Mouse (Mus musculus): Measurements from ENCODE around the gene Fmnl2. TPM values are rescaled to one million over a fixed set of nuclear protein-coding genes. Genes with fewer than 3 reads are reported as not detected.

Gene Fmnl2
- total and polyA plus RNA-seq, 3 experiments: 1.2 to 6.3 (median 4.5) TPM

- no peak overlapping the region for H3K9ac ChIP-seq (ENCODE audit: low read depth, low read length)
- DNase-seq: no peak
- H3K79me2 ChIP-seq (replicated peaks; ENCODE audit: control insufficient read depth, insufficient read depth, low read length): no peaks in the 10 kb centered on the region
- no peak overlapping the region for H3K27ac ChIP-seq
- H3K4me1 ChIP-seq (ENCODE audit: control insufficient read depth, insufficient read depth, low read length): peaks cover 2% of the 10 kb centered on the region
- no peak overlapping the region for H3K4me3 ChIP-seq
- TF ChIP-seq CTCF (IDR thresholded peaks at IDR 0.05): no peak
- TF ChIP-seq EP300 (IDR thresholded peaks at IDR 0.05; ENCODE audit: insufficient read depth, low read depth, low read length): no peak
- no peak for TF ChIP-seq POLR2A (IDR thresholded peaks at IDR 0.05; ENCODE audit: insufficient read depth, low read depth, low read length)
- peaks cover 5% of the 10 kb centered on the region for H3K36me3 ChIP-seq (ENCODE audit: control insufficient read depth, insufficient read depth, low read length)
- no peaks in the 10 kb centered on the region for H3K27me3 ChIP-seq (ENCODE audit: control insufficient read depth, insufficient read depth, low read length)
- intact Hi-C loops (cut with DNase I): no loop called here
- WGBS: 82% methylated on average over 5 of the region's 5 CpGs
Measured at GRCm38 (mm10) chr2:52920701-52921435, 63.2 kb downstream of the Fmnl2 start.

- Histone ChIP-seq H3K36me3 (ENCODE audit: control insufficient read depth, insufficient read depth, low read length) (peaks cover 1% of the 10 kb centered on the region; the same call in 1 of the 2 replicates), H3K27ac (no peak overlapping the region), H3K4me3 (no peak overlapping the region), H3K27me3 (ENCODE audit: control insufficient read depth, insufficient read depth, low read length) (no peaks in the 10 kb centered on the region), H3K9ac (ENCODE audit: low read depth, low read length) (no peak overlapping the region), H3K4me1 (ENCODE audit: control insufficient read depth, insufficient read depth, low read length) (peaks cover 5% of the 10 kb centered on the region), H3K79me2 (replicated peaks; ENCODE audit: control insufficient read depth, insufficient read depth, low read length) (no peaks in the 10 kb centered on the region)
- intact Hi-C loops (cut with DNase I): no loop called here
- TF ChIP-seq EP300 (IDR thresholded peaks at IDR 0.05; ENCODE audit: insufficient read depth, low read depth, low read length): no peak
- TF ChIP-seq CTCF (IDR thresholded peaks at IDR 0.05): no peak
- no peak for TF ChIP-seq POLR2A (IDR thresholded peaks at IDR 0.05; ENCODE audit: insufficient read depth, low read depth, low read length)
- 90% methylated on average over 3 of the region's 3 CpGs for WGBS
- no peak for DNase-seq
Measured at GRCm38 (mm10) chr2:52925062-52925461, 67.4 kb downstream of the Fmnl2 start.

DNA sequence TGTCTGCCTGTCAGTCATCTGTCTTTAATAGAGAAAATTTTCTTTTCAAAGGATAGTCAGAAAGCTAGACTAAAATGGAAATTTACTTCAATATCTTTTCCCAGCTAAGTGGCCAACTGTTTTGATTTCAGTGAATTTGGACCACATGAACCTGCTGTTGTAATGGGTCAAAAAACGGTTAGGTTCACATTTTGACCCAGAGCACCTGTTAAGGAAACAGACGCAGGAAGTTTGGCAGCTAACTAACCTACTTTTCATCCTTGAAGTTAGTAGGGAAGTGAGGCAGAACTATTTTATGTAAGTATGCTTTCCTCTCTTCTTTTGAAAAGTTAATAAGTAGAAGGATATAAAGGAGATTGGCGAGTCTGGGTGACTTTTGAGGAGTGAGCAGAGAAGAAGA, 69.7 kb downstream of the Fmnl2 start:
- Histone ChIP-seq H3K27ac (no peak overlapping the region), H3K4me3 (no peak overlapping the region), H3K27me3 (ENCODE audit: control insufficient read depth, insufficient read depth, low read length) (no peaks in the 10 kb centered on the region), H3K79me2 (replicated peaks; ENCODE audit: control insufficient read depth, insufficient read depth, low read length) (0 out of 2 replicates have a peak, but pooled peaks cover 2% of the 10 kb centered on the region), H3K4me1 (ENCODE audit: control insufficient read depth, insufficient read depth, low read length) (peaks cover 11% of the 10 kb centered on the region), H3K36me3 (ENCODE audit: control insufficient read depth, insufficient read depth, low read length) (peaks cover 4% of the 10 kb centered on the region; the same call in 1 of the 2 replicates), H3K9ac (ENCODE audit: low read depth, low read length) (no peak overlapping the region)
- TF ChIP-seq EP300 (IDR thresholded peaks at IDR 0.05; ENCODE audit: insufficient read depth, low read depth, low read length): no peak
- no peak for TF ChIP-seq CTCF (IDR thresholded peaks at IDR 0.05)
- no peak for TF ChIP-seq POLR2A (IDR thresholded peaks at IDR 0.05; ENCODE audit: insufficient read depth, low read depth, low read length)
- 46% methylated on average over 3 of the region's 3 CpGs for WGBS
- intact Hi-C loops (cut with DNase I): no loop called here
- no peak for DNase-seq

DNA sequence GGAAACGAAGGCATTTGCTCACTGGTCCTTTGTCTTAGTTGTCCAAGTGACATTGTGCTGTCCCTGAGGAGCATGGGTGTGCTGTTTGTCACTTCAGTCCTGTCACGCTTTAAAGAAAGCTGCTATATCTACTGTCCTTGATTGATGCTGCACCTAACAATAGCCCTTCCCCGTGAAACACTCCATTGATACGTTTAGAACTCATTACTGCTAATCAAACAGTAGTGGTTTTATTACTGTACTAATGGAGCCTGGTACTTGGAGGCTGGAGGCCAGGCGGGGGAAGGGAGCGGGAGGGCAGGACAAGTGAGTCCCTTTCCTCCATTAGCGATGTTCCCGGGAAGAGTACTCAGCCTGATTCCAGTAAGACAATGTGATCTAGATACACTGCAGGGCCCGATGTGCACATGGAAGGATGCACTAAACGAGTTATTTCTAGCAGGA, 70.2 kb downstream of the Fmnl2 start:
- no peak for DNase-seq
- Histone ChIP-seq H3K4me3 (no peak overlapping the region), H3K36me3 (ENCODE audit: control insufficient read depth, insufficient read depth, low read length) (peaks cover 4% of the 10 kb centered on the region; the same call in 1 of the 2 replicates), H3K79me2 (replicated peaks; ENCODE audit: control insufficient read depth, insufficient read depth, low read length) (0 out of 2 replicates have a peak, but pooled peaks cover 2% of the 10 kb centered on the region), H3K9ac (ENCODE audit: low read depth, low read length) (no peak overlapping the region), H3K4me1 (ENCODE audit: control insufficient read depth, insufficient read depth, low read length) (peaks cover 11% of the 10 kb centered on the region), H3K27ac (no peak overlapping the region), H3K27me3 (ENCODE audit: control insufficient read depth, insufficient read depth, low read length) (no peaks in the 10 kb centered on the region)
- no peak for TF ChIP-seq CTCF (IDR thresholded peaks at IDR 0.05)
- TF ChIP-seq EP300 (IDR thresholded peaks at IDR 0.05; ENCODE audit: insufficient read depth, low read depth, low read length): no peak
- no peak for TF ChIP-seq POLR2A (IDR thresholded peaks at IDR 0.05; ENCODE audit: insufficient read depth, low read depth, low read length)
- 57% methylated on average over 10 of the region's 10 CpGs for WGBS
- intact Hi-C loops (cut with DNase I): no loop called here

DNA sequence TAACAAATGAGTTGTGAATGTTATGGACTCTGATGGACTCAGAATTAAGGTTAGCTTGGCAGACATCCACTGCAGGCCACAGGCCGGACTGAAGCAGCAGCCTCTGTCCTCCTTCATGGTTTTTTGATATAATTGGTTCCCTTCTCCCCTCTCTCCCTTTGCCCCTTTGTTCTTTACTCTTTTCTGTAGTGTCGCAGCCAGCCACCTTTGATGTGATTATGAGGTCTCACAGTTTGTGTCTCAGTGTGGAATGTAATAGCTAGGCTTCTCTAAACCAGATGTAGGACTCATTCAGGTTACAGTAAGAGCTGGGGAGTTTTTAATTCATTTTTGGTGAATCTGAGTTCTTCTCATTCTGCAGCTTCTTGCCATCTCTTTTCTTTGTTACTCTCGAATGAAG, 70.7 kb downstream of the Fmnl2 start:
- H3K27me3 ChIP-seq (ENCODE audit: control insufficient read depth, insufficient read depth, low read length): no peaks in the 10 kb centered on the region
- no peak overlapping the region for H3K9ac ChIP-seq (ENCODE audit: low read depth, low read length)
- intact Hi-C loops (cut with DNase I): no loop called here
- no peak overlapping the region for H3K27ac ChIP-seq
- peaks cover 11% of the 10 kb centered on the region for H3K4me1 ChIP-seq (ENCODE audit: control insufficient read depth, insufficient read depth, low read length)
- WGBS: 88% methylated on average over 3 of the region's 3 CpGs
- no peak for DNase-seq
- H3K36me3 ChIP-seq (ENCODE audit: control insufficient read depth, insufficient read depth, low read length): peaks cover 4% of the 10 kb centered on the region; the same call in 1 of the 2 replicates
- no peak for TF ChIP-seq POLR2A (IDR thresholded peaks at IDR 0.05; ENCODE audit: insufficient read depth, low read depth, low read length)
- 0 out of 2 replicates have a peak, but pooled peaks cover 2% of the 10 kb centered on the region for H3K79me2 ChIP-seq (replicated peaks; ENCODE audit: control insufficient read depth, insufficient read depth, low read length)
- no peak overlapping the region for H3K4me3 ChIP-seq

Data from heart, adult 2 months (tissue).